Mouse (Mus musculus): ENCODE measurements around the gene Slc7a1.
A peak's percentile ranks its signal among the peaks of the same experiment; 100 is the strongest.

Gene Slc7a1

DNA sequence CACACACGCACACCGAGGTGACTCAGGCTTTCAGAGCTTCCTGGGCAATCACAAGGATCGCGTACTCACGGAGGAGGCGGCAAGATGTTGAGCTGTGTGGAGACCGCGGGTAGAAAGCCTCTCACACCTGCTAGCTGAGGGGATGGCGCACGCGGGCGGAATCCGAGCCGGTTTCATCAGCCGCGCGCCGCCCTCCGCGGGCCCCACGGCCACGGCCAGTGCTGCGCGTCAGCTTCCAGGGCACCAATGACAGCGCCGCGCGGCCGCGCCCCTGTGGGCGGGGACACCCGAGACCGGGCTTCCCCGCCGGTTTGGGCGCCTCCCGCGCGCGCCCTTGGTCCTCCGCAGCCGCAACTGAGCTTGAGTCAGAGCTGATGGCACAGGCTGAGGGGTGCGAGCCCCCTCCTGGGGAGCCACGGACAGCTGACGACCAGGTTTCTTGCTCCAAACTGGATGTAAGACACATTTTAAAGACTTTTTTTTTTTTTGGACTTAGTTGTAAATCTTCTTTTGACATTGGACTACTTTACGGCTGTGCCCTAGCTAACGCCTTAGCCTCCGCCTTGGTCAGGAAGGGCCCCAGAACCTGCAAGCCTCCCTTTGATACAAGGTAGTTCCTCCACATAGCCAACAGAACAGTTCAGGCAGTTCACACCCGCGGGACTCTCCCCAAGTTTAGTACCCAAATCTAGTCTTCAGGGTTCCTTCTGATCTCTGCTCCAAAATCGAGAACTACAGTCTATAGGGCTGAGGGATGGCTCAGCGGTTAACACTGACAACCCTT, at the start of gene Slc7a1:
Gene Slc7a1, minus strand, starts transcription at position 245 of the 784 bp plus-strand sequence.
- DNase-seq, result peak; percentile 89

DNA sequence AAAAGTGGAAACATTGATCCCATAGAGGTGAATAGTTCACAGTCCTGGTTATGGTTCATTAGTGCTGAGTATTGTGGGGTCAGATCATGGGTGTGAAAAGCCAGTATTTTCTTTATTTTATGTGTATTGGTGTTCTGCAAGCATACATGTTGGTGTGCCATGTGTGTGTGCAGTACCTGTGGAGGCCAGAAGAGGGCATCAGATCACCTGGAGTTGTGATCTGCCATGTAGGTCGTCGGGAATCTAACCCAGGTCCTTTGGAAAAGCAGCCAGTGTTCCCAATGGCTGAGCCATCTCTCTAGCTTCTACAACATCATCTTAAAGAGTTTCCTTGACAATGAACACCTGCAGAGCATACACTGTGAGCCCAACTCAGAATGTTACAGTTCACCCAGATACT, 45.3 kb upstream of the Slc7a1 start:
- no peak for DNase-seq

DNA sequence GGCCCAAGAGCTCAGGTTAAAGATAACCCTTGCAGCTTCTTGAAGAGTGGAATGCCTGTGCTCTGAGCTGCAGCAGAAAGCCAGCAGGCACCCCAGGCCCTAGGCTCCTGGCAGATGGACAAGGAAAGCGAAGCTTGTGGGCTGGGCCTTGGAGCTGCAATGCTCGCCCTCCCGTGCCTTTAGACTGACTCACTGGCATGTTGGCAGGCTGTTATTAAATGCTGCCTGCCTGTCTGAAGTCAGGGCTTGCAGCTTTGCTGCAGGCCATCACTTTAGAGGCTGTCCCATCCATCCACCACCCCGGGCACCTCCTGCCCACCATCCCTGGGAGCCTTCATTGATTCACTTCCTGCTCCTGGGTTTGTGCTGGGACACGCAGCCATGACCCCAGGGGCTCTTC, 44.0 kb upstream of the Slc7a1 start:
- DNase-seq, result peak; percentile 42

DNA sequence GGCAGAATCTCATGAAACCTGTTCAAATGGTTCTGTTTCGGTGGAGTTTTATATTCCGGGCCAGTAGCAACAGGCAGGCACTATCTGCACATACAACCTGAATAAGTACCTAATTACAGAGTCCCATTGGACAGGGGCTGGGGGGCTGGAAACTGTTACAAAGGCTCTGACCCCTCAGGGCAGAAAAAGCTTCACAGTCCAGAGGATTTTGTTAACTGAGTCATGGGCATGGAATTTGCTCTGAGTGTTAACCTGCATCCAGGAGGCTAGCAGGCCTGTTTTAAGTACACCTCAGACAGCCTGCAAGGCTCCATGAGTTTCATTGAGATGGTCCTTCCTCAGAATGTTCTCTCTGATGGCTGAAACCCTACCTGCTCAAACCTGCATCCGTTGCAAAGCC, 36.0 kb upstream of the Slc7a1 start:
- no peak for DNase-seq

DNA sequence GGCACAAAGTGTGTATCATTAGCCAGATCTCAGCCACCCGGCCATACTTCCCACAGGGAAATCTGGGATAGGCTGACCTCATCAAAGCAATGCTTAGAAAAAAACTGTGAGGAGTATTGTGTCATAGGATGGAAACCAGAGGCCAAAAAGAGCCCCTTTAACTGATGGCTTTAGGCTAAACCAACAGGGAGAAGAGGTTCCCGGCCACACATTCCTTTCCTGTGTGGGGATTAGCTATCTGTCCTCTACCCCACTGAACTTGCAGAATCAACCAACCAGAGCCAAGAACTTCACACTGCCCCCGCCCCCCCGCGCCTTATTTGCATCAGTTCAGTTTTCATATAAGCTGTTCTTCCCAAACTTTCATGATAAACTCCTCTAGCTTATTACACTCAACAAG, 32.4 kb upstream of the Slc7a1 start:
- DNase-seq, result no peak

DNA sequence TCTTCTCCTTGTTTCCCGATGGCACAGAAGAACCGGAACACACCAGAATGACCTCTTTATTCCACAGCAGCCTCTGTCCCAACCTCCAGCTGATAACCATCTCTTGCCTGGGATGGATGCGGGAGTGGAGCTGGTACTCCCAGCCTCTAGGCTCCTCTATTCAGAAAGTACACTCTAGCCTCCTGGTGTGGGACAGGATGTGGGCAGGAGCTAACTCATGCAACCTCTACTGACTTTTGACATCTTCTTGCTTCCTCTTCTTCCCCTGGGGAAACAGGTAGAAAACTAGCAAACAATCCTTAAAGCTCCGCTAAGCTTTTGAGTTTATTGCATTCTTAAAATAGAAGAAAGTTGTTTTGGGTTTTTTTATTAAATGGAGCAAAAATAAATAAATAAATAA, 29.1 kb upstream of the Slc7a1 start:
- no peak for DNase-seq

DNA sequence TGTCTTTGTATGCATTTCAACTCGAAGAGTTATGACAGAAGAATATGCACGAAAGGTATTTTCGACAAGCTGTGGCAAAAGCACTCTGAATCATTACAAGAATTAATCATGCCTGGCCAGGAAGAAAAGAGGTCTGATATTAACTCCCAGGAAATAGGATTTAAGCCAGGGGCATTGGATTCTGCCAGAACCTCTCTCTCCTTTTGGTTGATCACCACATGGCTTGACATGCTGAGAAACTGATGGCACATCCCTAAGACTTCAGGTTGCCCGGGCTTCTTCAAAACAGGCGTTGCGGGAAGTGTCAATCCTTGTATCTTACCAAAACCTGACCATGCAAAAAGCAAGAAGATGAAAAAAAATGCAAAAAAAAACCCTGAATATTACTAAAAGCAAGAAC, 25.4 kb upstream of the Slc7a1 start:
- no peak for DNase-seq

DNA sequence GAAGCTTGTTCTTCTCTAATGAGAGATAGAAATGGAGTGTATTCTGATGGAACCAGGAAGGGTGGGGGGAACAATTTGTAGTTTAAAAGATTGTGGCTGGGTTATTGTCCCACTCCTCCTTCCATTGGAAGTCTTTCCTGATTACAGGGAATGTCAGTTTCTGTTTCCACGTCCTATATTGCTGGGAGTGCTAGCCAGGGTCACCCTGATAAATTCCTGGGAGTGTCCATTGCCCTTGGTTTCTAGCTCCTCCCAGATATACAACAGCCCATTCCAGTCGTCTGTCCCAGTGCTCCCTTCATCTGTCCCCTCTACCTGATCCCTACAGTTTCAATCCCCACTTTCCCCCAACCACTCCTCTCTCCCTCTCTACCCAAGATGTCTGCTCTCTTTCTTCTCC, 21.6 kb upstream of the Slc7a1 start:
- no peak for DNase-seq

DNA sequence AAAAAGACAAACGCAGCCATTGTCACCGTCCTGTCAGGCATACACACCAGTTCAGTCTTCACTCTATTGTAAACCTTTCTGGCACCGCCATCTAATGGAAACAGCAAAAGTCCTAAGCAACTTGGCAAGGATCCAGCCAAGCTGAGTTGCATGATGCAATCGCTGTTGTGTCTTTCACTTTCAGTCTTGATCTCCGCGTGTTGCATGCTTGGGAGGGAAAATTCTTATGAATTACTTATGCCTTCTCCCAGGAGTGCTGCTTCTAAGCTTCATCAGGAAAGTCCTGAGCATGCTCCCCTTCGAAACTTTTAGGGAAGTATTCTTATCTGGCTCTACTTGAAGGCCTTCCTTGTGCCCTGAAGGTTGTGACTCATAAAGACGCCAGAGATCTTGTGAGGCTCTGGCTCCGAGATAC, 19.4 kb upstream of the Slc7a1 start:
- DNase-seq, result peak; percentile 8

DNA sequence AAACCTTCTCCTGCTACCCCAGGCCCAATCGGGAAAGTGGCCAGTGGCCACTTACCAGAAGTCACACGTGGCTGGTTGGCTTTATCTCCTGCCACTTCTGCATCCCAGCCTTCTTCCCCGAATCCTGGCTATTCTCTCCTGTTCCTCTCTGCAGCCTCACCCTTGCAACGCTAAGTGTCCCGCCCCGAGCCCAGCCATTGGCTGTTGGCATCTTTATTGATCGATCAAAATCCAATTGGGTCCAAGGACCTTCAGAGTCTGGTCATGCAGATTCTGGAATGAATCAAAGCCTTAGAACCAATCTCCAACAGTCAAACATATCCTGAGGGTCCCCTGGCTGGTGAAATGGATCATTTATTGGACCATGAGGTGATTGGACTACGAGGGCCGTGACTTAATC, 18.7 kb upstream of the Slc7a1 start:
- no peak for DNase-seq

DNA sequence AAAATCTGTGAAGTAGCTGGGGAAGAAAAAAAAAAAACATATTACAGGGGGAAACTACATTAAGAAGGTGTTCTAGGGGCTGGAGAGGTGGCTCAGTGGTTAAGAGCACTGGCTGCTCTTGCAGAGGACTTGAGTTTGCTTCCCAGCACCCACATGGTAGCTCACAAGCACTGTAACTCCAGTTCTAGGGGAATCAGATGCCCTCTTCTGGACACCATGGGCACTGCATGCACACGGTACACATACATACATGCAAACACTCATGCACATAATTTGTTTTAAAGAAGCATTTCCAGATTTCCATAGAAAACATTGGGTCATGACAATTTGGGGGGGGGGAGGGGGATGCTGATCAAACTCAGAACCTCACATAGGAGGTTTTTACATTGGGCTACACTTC, 18.1 kb upstream of the Slc7a1 start:
- no peak for DNase-seq

DNA sequence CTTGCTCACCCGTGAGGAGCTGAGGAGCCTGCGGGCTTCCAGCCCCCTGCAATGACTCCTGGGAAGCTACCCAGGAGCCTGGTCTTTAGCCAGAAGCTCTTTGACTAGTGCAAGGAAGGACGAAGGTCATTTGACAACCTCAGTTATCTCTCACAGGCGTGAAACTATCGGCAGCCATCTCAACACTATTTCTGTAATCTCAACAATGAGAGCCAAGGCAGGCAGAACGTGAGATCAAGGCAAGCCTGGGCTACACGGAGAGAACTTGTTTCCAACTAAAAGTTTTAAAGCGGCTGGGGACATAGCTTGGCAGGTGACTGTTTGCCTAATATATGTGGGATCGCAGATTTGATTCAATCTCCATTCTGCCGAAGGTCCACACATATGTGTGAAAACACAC, 16.8 kb upstream of the Slc7a1 start:
- no peak for DNase-seq

DNA sequence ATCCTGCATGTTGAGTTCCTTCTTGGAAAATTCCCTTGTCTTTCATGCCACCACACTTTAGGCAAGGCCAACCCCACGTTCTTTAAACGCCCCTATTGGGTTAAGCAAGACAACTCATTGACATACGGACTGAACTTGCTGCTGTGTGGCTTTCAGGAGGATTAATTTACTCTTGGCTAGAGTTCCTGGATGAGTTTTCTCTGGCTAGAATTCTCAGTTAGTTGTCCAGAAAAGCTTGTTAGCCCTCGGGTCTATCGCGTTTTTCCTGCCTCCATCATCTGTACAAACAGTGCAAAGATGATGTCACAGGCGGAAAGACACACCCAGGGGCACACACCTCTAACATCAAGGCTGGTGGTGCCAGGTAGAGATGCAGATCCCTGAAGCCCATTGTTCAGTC, 14.5 kb upstream of the Slc7a1 start:
- DNase-seq, result no peak

DNA sequence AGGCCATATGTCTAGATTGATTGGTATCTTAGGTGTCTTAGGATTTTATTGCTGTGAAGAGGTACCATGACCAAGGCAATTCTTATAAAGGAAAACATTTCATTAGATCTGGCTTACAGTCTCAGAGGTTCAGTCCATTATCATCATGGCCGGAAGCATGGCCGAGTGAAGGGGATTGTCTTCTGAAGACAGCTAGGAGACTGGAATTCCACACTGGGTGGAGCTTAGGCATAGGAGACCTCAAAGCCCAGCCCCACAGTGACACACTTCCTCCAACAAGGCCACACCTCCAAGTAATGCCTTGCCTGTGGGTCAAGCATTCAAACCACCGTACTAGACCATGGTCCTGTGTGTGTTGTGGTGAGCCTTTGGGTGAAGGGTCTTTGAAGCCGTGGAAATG, 12.8 kb upstream of the Slc7a1 start:
- DNase-seq, result no peak

DNA sequence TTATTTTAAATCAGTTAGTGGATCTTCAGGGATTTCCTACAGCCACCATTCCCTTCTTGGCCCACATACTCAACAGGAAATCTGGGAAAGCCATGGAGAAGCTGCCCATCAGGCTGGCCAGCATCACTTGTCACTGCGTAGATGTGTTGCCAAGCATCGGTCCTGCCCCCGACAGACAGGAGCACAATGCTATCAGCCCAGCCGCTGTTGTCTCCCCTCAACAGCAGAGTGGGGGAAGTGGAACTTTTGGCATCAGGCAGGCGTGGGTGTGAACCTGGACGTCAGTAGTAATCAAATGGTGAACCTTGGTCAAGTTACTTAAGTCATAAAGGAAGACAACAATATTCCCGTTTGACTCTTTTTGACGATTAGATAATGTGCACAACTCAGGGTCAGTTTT, 9.8 kb upstream of the Slc7a1 start:
- DNase-seq, result no peak

DNA sequence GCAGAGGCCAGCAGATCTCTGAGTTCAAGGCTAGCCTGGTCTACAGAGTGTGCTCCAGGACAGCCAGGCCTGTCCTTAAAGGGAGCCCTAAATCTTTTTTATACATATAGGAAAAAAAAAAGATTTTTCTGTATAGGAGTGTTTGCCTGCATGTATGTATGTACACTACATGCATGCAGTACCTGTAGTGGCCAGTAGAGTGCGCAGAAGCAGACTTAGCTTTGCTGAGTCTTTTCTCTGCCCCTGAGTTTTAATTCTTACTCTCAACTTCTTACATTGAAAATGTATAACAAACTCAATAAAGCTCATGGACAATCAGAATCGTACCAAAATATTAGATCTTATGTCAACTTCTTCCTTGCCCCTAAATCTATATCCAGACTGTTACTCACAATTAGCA, 7.2 kb upstream of the Slc7a1 start:
- DNase-seq, result no peak

DNA sequence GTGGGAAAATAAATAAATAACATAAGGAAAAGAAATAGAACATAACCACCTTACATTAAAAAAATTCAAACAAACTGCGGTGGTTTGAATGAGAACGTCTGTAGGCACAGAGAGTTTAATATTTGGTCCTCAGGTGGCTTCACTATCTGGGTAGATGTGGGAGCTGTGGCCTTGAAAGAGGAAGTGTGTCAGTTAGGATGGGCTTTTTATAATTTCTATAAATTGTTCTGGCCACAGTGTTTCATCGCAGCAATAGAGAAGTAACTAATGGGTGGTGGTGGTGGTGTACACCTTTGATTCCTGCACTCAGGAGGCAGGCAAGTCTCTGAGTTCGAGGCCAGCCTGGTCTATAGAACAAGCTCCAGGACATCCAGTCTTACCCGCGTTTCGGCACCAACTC, 4.8 kb upstream of the Slc7a1 start:
- DNase-seq, result no peak

DNA sequence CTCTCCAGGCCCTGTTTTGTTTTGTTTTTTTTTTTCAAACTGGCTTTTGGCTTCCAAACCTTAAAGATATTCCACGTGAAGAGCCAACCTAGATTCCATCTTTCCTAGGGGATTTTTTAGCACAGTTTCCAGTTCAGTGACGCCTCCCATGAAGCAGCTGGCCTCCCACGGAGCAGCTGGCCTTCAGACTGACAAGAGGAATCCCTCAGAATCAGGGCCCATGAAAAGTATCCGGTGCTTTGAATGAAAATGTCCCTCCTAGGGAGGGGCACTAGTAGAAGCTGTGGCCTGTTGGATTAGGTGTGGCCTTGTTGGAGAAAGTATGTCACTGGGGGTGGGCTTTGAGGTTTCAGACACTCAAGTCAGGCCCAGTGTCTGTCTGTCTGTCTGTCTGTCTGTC, 2.9 kb upstream of the Slc7a1 start:
- no peak for DNase-seq

DNA sequence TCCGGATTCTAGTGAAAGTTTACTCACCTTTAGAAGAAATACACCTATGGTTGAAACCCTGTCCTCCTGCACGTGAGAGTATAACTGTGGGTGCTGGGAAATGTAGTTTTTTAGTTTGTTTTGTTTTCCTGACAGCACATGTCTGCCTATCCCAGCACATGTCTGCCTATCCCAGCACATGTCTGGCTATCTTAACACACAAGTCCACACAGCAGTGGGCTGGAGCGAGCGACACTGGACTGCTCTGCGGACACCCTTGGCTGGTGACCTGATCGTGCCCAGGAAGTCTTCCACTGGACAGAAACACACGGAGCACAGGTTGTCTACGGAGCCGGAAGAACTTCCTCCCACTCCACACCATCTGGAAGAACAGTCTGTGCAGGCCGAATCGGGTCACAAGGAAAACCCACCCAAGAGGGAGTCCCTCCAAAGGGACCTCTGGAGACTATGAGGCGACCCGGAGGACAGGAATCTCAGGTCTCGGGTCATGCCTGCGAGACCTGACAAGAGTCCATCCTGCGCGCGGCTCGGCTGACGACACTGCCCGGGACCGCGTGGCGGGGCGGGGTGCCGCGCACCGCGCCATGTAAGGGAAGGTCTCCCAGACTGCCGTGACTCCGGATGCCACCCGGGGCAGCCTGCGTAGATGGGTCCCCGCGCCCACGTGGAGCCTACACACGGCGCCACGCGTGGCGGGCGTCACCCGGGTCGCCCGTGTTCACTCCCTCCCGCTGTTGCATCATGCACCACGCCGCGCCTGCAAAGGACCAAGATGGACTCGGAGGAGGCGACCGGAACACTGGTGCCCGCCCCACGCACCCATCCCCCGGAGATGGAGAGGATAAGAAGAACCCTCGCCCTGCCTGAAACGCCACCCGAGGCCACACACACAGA, 691 bp downstream of the Slc7a1 start:
- peak; percentile 38 for DNase-seq

DNA sequence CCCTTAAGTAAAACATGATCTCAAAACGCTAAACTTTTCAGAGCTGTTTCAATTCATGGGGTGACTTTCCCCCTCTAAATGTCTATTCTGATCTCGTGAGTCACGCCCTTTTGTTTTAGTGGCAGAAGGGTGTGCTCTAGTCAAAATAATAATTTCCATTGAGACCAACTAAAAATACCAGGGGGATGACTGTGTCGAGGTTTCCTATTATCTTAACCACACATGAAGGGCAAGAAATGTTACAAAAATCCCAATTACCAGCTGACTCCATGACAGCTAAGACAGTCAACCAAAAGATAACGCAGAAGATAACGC, 1.3 kb downstream of the Slc7a1 start:
- no peak for DNase-seq

DNA sequence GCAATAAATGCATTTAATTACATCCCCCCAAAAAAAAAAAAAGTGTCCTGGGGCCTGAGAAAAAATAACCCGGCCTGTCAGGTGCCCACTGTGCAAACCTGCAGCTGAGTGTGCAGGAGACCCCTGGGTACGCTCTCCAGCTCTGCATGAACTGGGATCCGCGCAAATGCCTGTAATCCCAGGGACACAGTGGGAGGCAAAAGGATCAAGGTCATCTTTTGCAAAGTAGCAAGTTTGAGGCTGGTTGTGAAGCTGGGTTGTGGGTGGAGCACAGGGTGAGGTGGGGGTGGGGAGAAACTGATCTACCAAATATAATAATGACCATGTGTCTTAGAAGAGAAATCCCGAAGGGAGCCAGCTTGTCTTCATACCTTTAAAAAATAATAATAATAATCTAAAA, 1.8 kb downstream of the Slc7a1 start:
- no peak for DNase-seq

DNA sequence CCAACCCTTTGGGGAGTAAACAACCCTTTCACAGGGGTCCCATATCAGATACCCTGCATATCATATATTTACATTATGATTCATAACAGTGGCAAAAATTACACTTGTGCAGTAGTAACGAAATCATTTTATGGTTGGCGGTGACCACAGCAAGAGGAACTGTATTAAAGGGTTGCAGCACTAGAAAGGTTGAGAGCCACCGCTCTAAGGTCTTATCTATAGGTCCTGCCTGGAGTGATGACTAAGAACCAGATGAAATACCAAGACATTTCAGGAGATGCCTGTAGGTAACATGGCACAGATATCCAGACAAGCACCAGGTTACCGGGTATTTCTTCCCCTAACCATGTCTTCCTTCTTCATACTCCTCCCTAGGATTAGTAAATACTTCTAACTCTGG, 2.3 kb downstream of the Slc7a1 start:
- no peak for DNase-seq

DNA sequence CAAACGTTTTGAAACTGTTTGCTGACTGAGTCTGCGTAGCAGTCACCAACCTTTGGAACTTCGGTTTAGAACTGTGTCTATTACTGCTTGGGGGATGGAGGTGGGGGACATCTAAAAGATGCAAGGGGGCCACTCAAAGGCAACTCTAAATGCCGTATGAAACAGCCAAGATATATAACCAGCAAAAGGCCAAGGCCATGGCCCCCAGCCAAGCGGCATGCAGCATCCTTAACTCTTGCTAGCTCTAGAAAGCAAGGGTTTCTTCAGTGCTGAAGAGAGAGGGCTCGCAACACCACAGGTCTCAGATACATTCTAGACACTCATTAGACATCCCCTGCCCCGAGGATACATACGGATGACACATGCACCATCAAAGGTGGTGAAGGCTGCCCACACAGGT, 6.4 kb downstream of the Slc7a1 start:
- DNase-seq, result no peak

DNA sequence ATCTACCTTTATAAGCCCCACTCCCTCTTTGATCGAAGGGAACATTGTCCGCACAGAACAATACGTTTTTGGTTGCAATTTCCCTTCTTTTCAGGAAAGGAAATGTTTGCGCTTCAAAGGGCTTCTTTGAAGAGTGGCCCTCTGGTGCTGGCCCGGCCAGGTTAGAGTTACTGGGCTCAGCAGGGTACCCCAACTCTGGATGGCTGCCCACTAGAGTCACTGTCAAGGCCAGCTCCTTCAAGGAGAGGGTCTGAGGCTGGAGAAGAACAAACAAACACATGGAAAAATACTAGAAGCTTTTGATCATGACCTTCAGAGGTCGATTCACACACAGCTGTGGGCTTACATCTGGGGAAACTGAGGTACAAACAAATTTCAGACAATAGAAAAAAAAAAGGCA, 6.9 kb downstream of the Slc7a1 start:
- DNase-seq, result no peak

Data from kidney, adult 18-20 months (tissue).